Mouse (Mus musculus): ENCODE measurements around the gene 2410137M14Rik. TPM values are rescaled to one million over a fixed set of nuclear protein-coding genes. Genes with fewer than 3 reads are reported as not detected.
A peak's percentile ranks its signal among the peaks of the same experiment; 100 is the strongest.

2410137M14Rik gene
- polyA plus RNA-seq, 1 experiment from 2014 or later: not detected

GRCm38 (mm10) chr17:37016333-37016732 is 35.3 kb upstream of the 2410137M14Rik start:
- Histone ChIP-seq H3K27ac (ENCODE audit: low read length) (no peak overlapping the region), H3K4me2 (ENCODE audit: low read depth, low read length) (no peak overlapping the region), H3K9ac (ENCODE audit: low read depth, low read length) (no peak overlapping the region), H3K4me3 (ENCODE audit: low read depth, low read length) (no peak overlapping the region), H3K4me1 (ENCODE audit: control insufficient read depth, low read depth, low read length) (no peaks in the 10 kb centered on the region), H3K9me3 (replicated peaks; ENCODE audit: control insufficient read depth, low read length) (no peaks in the 10 kb centered on the region), H3K36me3 (ENCODE audit: control insufficient read depth, insufficient read depth) (no peaks in the 10 kb centered on the region), H3K27me3 (ENCODE audit: control insufficient read depth, insufficient read depth, low read depth, low read length) (no peaks in the 10 kb centered on the region)
- no peak for ATAC-seq (ENCODE audit: low read depth)

- H3K27ac ChIP-seq (ENCODE audit: low read length): no peak overlapping the region
- no peak overlapping the region for H3K4me3 ChIP-seq (ENCODE audit: low read depth, low read length)
- H3K27me3 ChIP-seq (ENCODE audit: control insufficient read depth, insufficient read depth, low read depth, low read length): no peaks in the 10 kb centered on the region
- ATAC-seq (ENCODE audit: low read depth): no peak
- H3K4me1 ChIP-seq (ENCODE audit: control insufficient read depth, low read depth, low read length): no peaks in the 10 kb centered on the region
- H3K36me3 ChIP-seq (ENCODE audit: control insufficient read depth, insufficient read depth): no peaks in the 10 kb centered on the region
- no peaks in the 10 kb centered on the region for H3K9me3 ChIP-seq (replicated peaks; ENCODE audit: control insufficient read depth, low read length)
- no peak overlapping the region for H3K9ac ChIP-seq (ENCODE audit: low read depth, low read length)
- WGBS (ENCODE audit: insufficient replicate concordance): 43% methylated on average over 5 of the region's 5 CpGs
- no peak overlapping the region for H3K4me2 ChIP-seq (ENCODE audit: low read depth, low read length)
Measured at GRCm38 (mm10) chr17:37012141-37012540, 31.1 kb upstream of the 2410137M14Rik start.

GRCm38 (mm10) chr17:37011719-37012118 is 30.7 kb upstream of the 2410137M14Rik start:
- Histone ChIP-seq H3K9me3 (replicated peaks; ENCODE audit: control insufficient read depth, low read length) (no peaks in the 10 kb centered on the region), H3K4me1 (ENCODE audit: control insufficient read depth, low read depth, low read length) (no peaks in the 10 kb centered on the region), H3K4me2 (ENCODE audit: low read depth, low read length) (no peak overlapping the region), H3K36me3 (ENCODE audit: control insufficient read depth, insufficient read depth) (no peaks in the 10 kb centered on the region), H3K27ac (ENCODE audit: low read length) (no peak overlapping the region), H3K4me3 (ENCODE audit: low read depth, low read length) (no peak overlapping the region), H3K27me3 (ENCODE audit: control insufficient read depth, insufficient read depth, low read depth, low read length) (no peaks in the 10 kb centered on the region), H3K9ac (ENCODE audit: low read depth, low read length) (no peak overlapping the region)
- no peak for ATAC-seq (ENCODE audit: low read depth)
- 60% methylated on average over 3 of the region's 3 CpGs for WGBS (ENCODE audit: insufficient replicate concordance)

- no peak overlapping the region for H3K4me3 ChIP-seq (ENCODE audit: low read depth, low read length)
- no peaks in the 10 kb centered on the region for H3K4me1 ChIP-seq (ENCODE audit: control insufficient read depth, low read depth, low read length)
- H3K36me3 ChIP-seq (ENCODE audit: control insufficient read depth, insufficient read depth): no peaks in the 10 kb centered on the region
- no peak overlapping the region for H3K9ac ChIP-seq (ENCODE audit: low read depth, low read length)
- 48% methylated on average over 17 of the region's 17 CpGs for WGBS (ENCODE audit: insufficient replicate concordance)
- no peak for ATAC-seq (ENCODE audit: low read depth)
- H3K4me2 ChIP-seq (ENCODE audit: low read depth, low read length): no peak overlapping the region
- H3K9me3 ChIP-seq (replicated peaks; ENCODE audit: control insufficient read depth, low read length): no peaks in the 10 kb centered on the region
- no peaks in the 10 kb centered on the region for H3K27me3 ChIP-seq (ENCODE audit: control insufficient read depth, insufficient read depth, low read depth, low read length)
- no peak overlapping the region for H3K27ac ChIP-seq (ENCODE audit: low read length)
Measured at GRCm38 (mm10) chr17:37009460-37010042, 28.5 kb upstream of the 2410137M14Rik start.

GRCm38 (mm10) chr17:37008161-37008560 is 27.1 kb upstream of the 2410137M14Rik start:
- WGBS (ENCODE audit: insufficient replicate concordance): 72% methylated on average over 6 of the region's 6 CpGs
- ATAC-seq (ENCODE audit: low read depth): no peak
- no peaks in the 10 kb centered on the region for H3K9me3 ChIP-seq (replicated peaks; ENCODE audit: control insufficient read depth, low read length)
- no peak overlapping the region for H3K4me3 ChIP-seq (ENCODE audit: low read depth, low read length)
- H3K4me2 ChIP-seq (ENCODE audit: low read depth, low read length): no peak overlapping the region
- H3K4me1 ChIP-seq (ENCODE audit: control insufficient read depth, low read depth, low read length): no peaks in the 10 kb centered on the region
- no peak overlapping the region for H3K27ac ChIP-seq (ENCODE audit: low read length)
- H3K36me3 ChIP-seq (ENCODE audit: control insufficient read depth, insufficient read depth): no peaks in the 10 kb centered on the region
- peaks cover 3% of the 10 kb centered on the region; the same call in 1 of the 2 replicates for H3K27me3 ChIP-seq (ENCODE audit: control insufficient read depth, insufficient read depth, low read depth, low read length)
- no peak overlapping the region for H3K9ac ChIP-seq (ENCODE audit: low read depth, low read length)

- Histone ChIP-seq H3K9ac (ENCODE audit: low read depth, low read length) (no peak overlapping the region), H3K9me3 (replicated peaks; ENCODE audit: control insufficient read depth, low read length) (no peaks in the 10 kb centered on the region), H3K36me3 (ENCODE audit: control insufficient read depth, insufficient read depth) (no peaks in the 10 kb centered on the region), H3K27me3 (ENCODE audit: control insufficient read depth, insufficient read depth, low read depth, low read length) (peaks cover 11% of the 10 kb centered on the region), H3K4me1 (ENCODE audit: control insufficient read depth, low read depth, low read length) (no peaks in the 10 kb centered on the region; the same call in 1 of the 2 replicates), H3K4me3 (ENCODE audit: low read depth, low read length) (peak overlapping the region; percentile 54; the same call in 1 of the 2 replicates), H3K27ac (ENCODE audit: low read length) (no peak overlapping the region), H3K4me2 (ENCODE audit: low read depth, low read length) (peak overlapping the region; percentile 62; the same call in 1 of the 2 replicates)
- ATAC-seq (ENCODE audit: low read depth): no peak
- WGBS (ENCODE audit: insufficient replicate concordance): 35% methylated on average over 4 of the region's 4 CpGs
Measured at GRCm38 (mm10) chr17:37003366-37003765, 22.3 kb upstream of the 2410137M14Rik start.

GRCm38 (mm10) chr17:37002364-37003330 is 21.6 kb upstream of the 2410137M14Rik start:
- H3K9me3 ChIP-seq (replicated peaks; ENCODE audit: control insufficient read depth, low read length): no peaks in the 10 kb centered on the region
- H3K4me3 ChIP-seq (ENCODE audit: low read depth, low read length): peak overlapping the region; percentile 54
- H3K9ac ChIP-seq (ENCODE audit: low read depth, low read length): peak overlapping the region; percentile 10
- whole genome bisulfite sequencing (ENCODE audit: insufficient replicate concordance): 2% methylated on average over 49 of the region's 49 CpGs
- ATAC-seq (ENCODE audit: low read depth): peak; percentile 54
- peak overlapping the region; percentile 62 for H3K4me2 ChIP-seq (ENCODE audit: low read depth, low read length)
- H3K27me3 ChIP-seq (ENCODE audit: control insufficient read depth, insufficient read depth, low read depth, low read length): peaks cover 11% of the 10 kb centered on the region
- H3K27ac ChIP-seq (ENCODE audit: low read length): no peak overlapping the region
- no peaks in the 10 kb centered on the region; the same call in 1 of the 2 replicates for H3K4me1 ChIP-seq (ENCODE audit: control insufficient read depth, low read depth, low read length)
- no peaks in the 10 kb centered on the region for H3K36me3 ChIP-seq (ENCODE audit: control insufficient read depth, insufficient read depth)

- no peak within 1 kb of the TSS for H3K4me2 ChIP-seq (ENCODE audit: low read depth, low read length)
- no peaks in the 10 kb centered on the region for H3K9me3 ChIP-seq (replicated peaks; ENCODE audit: control insufficient read depth, low read length)
- H3K9ac ChIP-seq (ENCODE audit: low read depth, low read length): no peak within 1 kb of the TSS
- H3K4me1 ChIP-seq (ENCODE audit: control insufficient read depth, low read depth, low read length): no peaks in the 10 kb centered on the region; the same call in 1 of the 2 replicates
- 72% methylated on average over 7 of the region's 7 CpGs for WGBS (ENCODE audit: insufficient replicate concordance)
- H3K27ac ChIP-seq (ENCODE audit: low read length): no peak within 1 kb of the TSS
- no peak for ATAC-seq (ENCODE audit: low read depth)
- H3K4me3 ChIP-seq (ENCODE audit: low read depth, low read length): no peak within 1 kb of the TSS
- peaks cover 11% of the 10 kb centered on the region for H3K27me3 ChIP-seq (ENCODE audit: control insufficient read depth, insufficient read depth, low read depth, low read length)
- H3K36me3 ChIP-seq (ENCODE audit: control insufficient read depth, insufficient read depth): no peaks in the 10 kb centered on the region
Measured at GRCm38 (mm10) chr17:37000863-37001262, 19.8 kb upstream of the 2410137M14Rik start, which contains the start of gene Zfp57. Gene Zfp57, plus strand, starts transcription at chr17:37001163.

- H3K27ac ChIP-seq (ENCODE audit: low read length): no peak overlapping the region
- no peak overlapping the region for H3K4me2 ChIP-seq (ENCODE audit: low read depth, low read length)
- H3K27me3 ChIP-seq (ENCODE audit: control insufficient read depth, insufficient read depth, low read depth, low read length): peaks cover 11% of the 10 kb centered on the region
- no peaks in the 10 kb centered on the region; the same call in 1 of the 2 replicates for H3K4me1 ChIP-seq (ENCODE audit: control insufficient read depth, low read depth, low read length)
- 53% methylated on average over 2 of the region's 2 CpGs for WGBS (ENCODE audit: insufficient replicate concordance)
- H3K9me3 ChIP-seq (replicated peaks; ENCODE audit: control insufficient read depth, low read length): no peaks in the 10 kb centered on the region
- no peak overlapping the region for H3K9ac ChIP-seq (ENCODE audit: low read depth, low read length)
- H3K36me3 ChIP-seq (ENCODE audit: control insufficient read depth, insufficient read depth): no peaks in the 10 kb centered on the region
- no peak overlapping the region for H3K4me3 ChIP-seq (ENCODE audit: low read depth, low read length)
- no peak for ATAC-seq (ENCODE audit: low read depth)
Measured at GRCm38 (mm10) chr17:36998477-36998876, 17.4 kb upstream of the 2410137M14Rik start.

Measured in liver, embryonic 16.5 days (tissue).